Mouse (Mus musculus): ENCODE data around the gene Hes7. TPM values are rescaled to one million over a fixed set of nuclear protein-coding genes. Genes with fewer than 3 reads are reported as not detected.
A peak's percentile ranks its signal among the peaks of the same experiment; 100 is the strongest.

Gene Hes7
- polyA plus RNA-seq (2017; shearing (Covaris generic)) = not detected

- no peak for ATAC-seq
Measured at GRCm38 (mm10) chr11:69120221-69121000, at the start of gene Hes7. Gene Hes7, plus strand, starts transcription at chr11:69120404.

GRCm38 (mm10) chr11:69070590-69071222 is 49.5 kb upstream of the Hes7 start, which contains the start of gene Tmem107:
Gene Tmem107, plus strand, starts transcription at chr11:69070806.
- peak; percentile 80 for ATAC-seq

GRCm38 (mm10) chr11:69071262-69071661 is 48.9 kb upstream of the Hes7 start:
- ATAC-seq = no peak

GRCm38 (mm10) chr11:69072234-69072633 is 48.0 kb upstream of the Hes7 start:
- no peak for ATAC-seq

- ATAC-seq = no peak
Measured at GRCm38 (mm10) chr11:69072666-69073064, 47.5 kb upstream of the Hes7 start.

GRCm38 (mm10) chr11:69073065-69073888 is 46.9 kb upstream of the Hes7 start:
- peak; percentile 76 for ATAC-seq

- no peak for ATAC-seq
Measured at GRCm38 (mm10) chr11:69073951-69074775, 46.0 kb upstream of the Hes7 start.

GRCm38 (mm10) chr11:69074776-69075069 is 45.5 kb upstream of the Hes7 start:
- ATAC-seq = no peak

- no peak for ATAC-seq
Measured at GRCm38 (mm10) chr11:69075764-69076479, 44.3 kb upstream of the Hes7 start.

GRCm38 (mm10) chr11:69076572-69076971 is 43.6 kb upstream of the Hes7 start:
- no peak for ATAC-seq

GRCm38 (mm10) chr11:69077316-69077715 is 42.9 kb upstream of the Hes7 start:
- no peak for ATAC-seq

GRCm38 (mm10) chr11:69078041-69078440 is 42.2 kb upstream of the Hes7 start:
- ATAC-seq = no peak

GRCm38 (mm10) chr11:69078805-69079438 is 41.3 kb upstream of the Hes7 start:
- no peak for ATAC-seq

GRCm38 (mm10) chr11:69080102-69080854 is 39.9 kb upstream of the Hes7 start:
- no peak for ATAC-seq

- ATAC-seq = no peak
Measured at GRCm38 (mm10) chr11:69080855-69081222, 39.4 kb upstream of the Hes7 start.

GRCm38 (mm10) chr11:69081613-69082012 is 38.6 kb upstream of the Hes7 start:
- no peak for ATAC-seq

GRCm38 (mm10) chr11:69085608-69086007 is 34.6 kb upstream of the Hes7 start:
- no peak for ATAC-seq

- ATAC-seq = no peak
Measured at GRCm38 (mm10) chr11:69086390-69086789, 33.8 kb upstream of the Hes7 start.

GRCm38 (mm10) chr11:69087082-69087481 is 33.1 kb upstream of the Hes7 start:
- ATAC-seq = no peak

- ATAC-seq = no peak
Measured at GRCm38 (mm10) chr11:69087597-69087996, 32.6 kb upstream of the Hes7 start.
